Mouse (Mus musculus): Measurements from ENCODE around the gene Trit1.
"Not testable (repeated sequence)": the region's sequence is repeated elsewhere in the genome, so short reads cannot be mapped to it uniquely, and the experiment has no call there.

The Trit1 gene

GRCm38 (mm10) chr4:122996618-122997381 is 19.6 kb upstream of the Trit1 start:
- in situ Hi-C loops (cut with MseI, MboI) = loop anchor here in 1 of 2 experiments (5.0 kb wide), 1 partner anchor 86 kb away; no protein-coding TSS in a partner anchor

- in situ Hi-C loops (cut with MseI, MboI) = loop anchor here in 1 of 2 experiments (5.0 kb wide), 1 partner anchor 84 kb away; no protein-coding TSS in a partner anchor
Observed at GRCm38 (mm10) chr4:122998537-122999262, 17.7 kb upstream of the Trit1 start.

GRCm38 (mm10) chr4:122999263-122999691 is 17.1 kb upstream of the Trit1 start:
- in situ Hi-C loops (cut with MseI, MboI) = loop anchor here in 1 of 2 experiments (5.0 kb wide), 1 partner anchor 83 kb away; no protein-coding TSS in a partner anchor

GRCm38 (mm10) chr4:123000130-123000529 is 16.3 kb upstream of the Trit1 start:
- in situ Hi-C loops (cut with MseI, MboI) = no loop called here

- in situ Hi-C loops (cut with MseI, MboI) = no loop called here
Observed at GRCm38 (mm10) chr4:123000617-123001342, 15.6 kb upstream of the Trit1 start.

GRCm38 (mm10) chr4:123005054-123005966 is 11.1 kb upstream of the Trit1 start:
- in situ Hi-C loops (cut with MseI, MboI) = no loop called here

GRCm38 (mm10) chr4:123012501-123012900 is 3.9 kb upstream of the Trit1 start:
- in situ Hi-C loops (cut with MseI, MboI) = not testable (repeated sequence)

GRCm38 (mm10) chr4:123013346-123013945 is 3.0 kb upstream of the Trit1 start:
- in situ Hi-C loops (cut with MseI, MboI) = no loop called here

- in situ Hi-C loops (cut with MseI, MboI) = no loop called here
Observed at GRCm38 (mm10) chr4:123013949-123014406, 2.4 kb upstream of the Trit1 start.

- in situ Hi-C loops (cut with MseI, MboI) = no loop called here
Observed at GRCm38 (mm10) chr4:123014501-123015282, 1.7 kb upstream of the Trit1 start.

- in situ Hi-C loops (cut with MseI, MboI) = no loop called here
Observed at GRCm38 (mm10) chr4:123021591-123021990, 5.2 kb downstream of the Trit1 start.

GRCm38 (mm10) chr4:123022896-123023295 is 6.5 kb downstream of the Trit1 start:
- in situ Hi-C loops (cut with MseI, MboI) = no loop called here

- in situ Hi-C loops (cut with MseI, MboI) = no loop called here
Observed at GRCm38 (mm10) chr4:123025418-123025817, 9.0 kb downstream of the Trit1 start.

GRCm38 (mm10) chr4:123026161-123026560 is 9.8 kb downstream of the Trit1 start:
- in situ Hi-C loops (cut with MseI, MboI) = no loop called here

- in situ Hi-C loops (cut with MseI, MboI) = no loop called here
Observed at GRCm38 (mm10) chr4:123026597-123026996, 10.2 kb downstream of the Trit1 start.

GRCm38 (mm10) chr4:123034841-123035240 is 18.4 kb downstream of the Trit1 start:
- in situ Hi-C loops (cut with MseI, MboI) = no loop called here

- in situ Hi-C loops (cut with MseI, MboI) = no loop called here
Observed at GRCm38 (mm10) chr4:123035636-123036035, 19.2 kb downstream of the Trit1 start.

- in situ Hi-C loops (cut with MseI, MboI) = no loop called here
Observed at GRCm38 (mm10) chr4:123036710-123037109, 20.3 kb downstream of the Trit1 start.

- in situ Hi-C loops (cut with MseI, MboI) = no loop called here
Observed at GRCm38 (mm10) chr4:123041131-123041530, 24.7 kb downstream of the Trit1 start.

GRCm38 (mm10) chr4:123043858-123044257 is 27.5 kb downstream of the Trit1 start:
- in situ Hi-C loops (cut with MseI, MboI) = no loop called here
